Mouse (Mus musculus) heart, embryonic 15.5 days (tissue): Measurements from ENCODE around the gene Prpf8. TPM values are rescaled to one million over a fixed set of nuclear protein-coding genes. Genes with fewer than 3 reads are reported as not detected.

Source experiments
- ATAC-seq: fragments of 200-750 bp; cut with Nextera tagmentation; replicated peaks from 2 replicates; pipeline ENCODE4 v1.8.0; 2017; ENCODE audit warnings: low read depth, moderate TSS enrichment; ENCODE audit not compliant: insufficient number of reproducible peaks, insufficient read depth, low FRiP score
- H3K27ac ChIP-seq: fragments of 300-500 bp; sonication (generic); 2 replicates; pipeline ENCODE4 v1.5.1; 2015; ENCODE audit warnings: mild to moderate bottlenecking, inconsistent platforms
- H3K27me3 ChIP-seq: fragments of 300-500 bp; sonication (generic); 2 replicates; pipeline ENCODE4 v1.6.1; 2015; ENCODE audit warnings: inconsistent platforms
- H3K36me3 ChIP-seq: fragments of 300-500 bp; sonication (generic); 2 replicates; pipeline ENCODE4 v1.6.1; 2015; ENCODE audit warnings: mild to moderate bottlenecking, inconsistent platforms
- H3K4me1 ChIP-seq: fragments of 300-500 bp; sonication (generic); replicated peaks from 2 replicates; pipeline ENCODE4 v1.6.1; 2015; ENCODE audit warnings: inconsistent platforms
- H3K4me2 ChIP-seq: fragments of 300-500 bp; sonication (generic); 2 replicates; pipeline ENCODE4 v1.6.1; 2015; ENCODE audit warnings: inconsistent platforms, mild to moderate bottlenecking, moderate library complexity
- H3K4me3 ChIP-seq: fragments of 300-500 bp; sonication (generic); 2 replicates; pipeline ENCODE4 v1.5.1; 2015; ENCODE audit warnings: mild to moderate bottlenecking, inconsistent platforms
- H3K9ac ChIP-seq: fragments of 300-500 bp; sonication (generic); 2 replicates; pipeline ENCODE4 v1.6.1; 2015; ENCODE audit warnings: mild to moderate bottlenecking, inconsistent platforms
- H3K9me3 ChIP-seq: fragments of 300-500 bp; sonication (generic); replicated peaks from 2 replicates; pipeline ENCODE4 v1.6.1; 2016; ENCODE audit warnings: inconsistent platforms
- WGBS: fragments of 180-500 bp; shearing (Covaris S2); methylation state at CpG from one replicate; pipeline ENCODE4 v1.1.7; 2015; ENCODE audit warnings: mixed read lengths; 5-methylcytosine and 5-hydroxymethylcytosine counted together
- polyA plus RNA-seq: library from polyadenylated mRNA; unstranded; fragments of >200 nt; fragmentation: Nextera tagmentation; extraction: Ambion mirVana; gene quantifications from 2 replicates; pipeline ENCODE4 v1.2.1, GENCODE M21; 2015

Gene Prpf8
- polyA plus RNA-seq, result 24.8 and 37.1 TPM in 2 replicates

GRCm38 (mm10) chr11:75486601-75487285 lies at the start of gene Prpf8:
Gene Prpf8 (plus strand): TSS chr11:75486816.
- no peaks in the 10 kb centered on the region for H3K9me3 ChIP-seq
- peaks cover 5% of the 10 kb centered on the region; the same call in 1 of the 2 replicates for H3K27me3 ChIP-seq
- under 1% methylated on average over 52 of the region's 52 CpGs for WGBS
- H3K4me2 ChIP-seq, result peak within 1 kb of the TSS; percentile 83
- H3K9ac ChIP-seq, result peak within 1 kb of the TSS; percentile 93
- peaks cover 27% of the 10 kb centered on the region for H3K36me3 ChIP-seq
- H3K4me1 ChIP-seq, result peaks cover 13% of the 10 kb centered on the region
- peak within 1 kb of the TSS; percentile 93 for H3K4me3 ChIP-seq
- peak; percentile 99 for ATAC-seq
- H3K27ac ChIP-seq, result peak within 1 kb of the TSS; percentile 74

- Histone ChIP-seq H3K4me2 (no peak overlapping the region), H3K27me3 (no peaks in the 10 kb centered on the region), H3K4me1 (0 out of 2 replicates have a peak, but pooled peaks cover 3% of the 10 kb centered on the region), H3K9ac (no peak overlapping the region), H3K27ac (no peak overlapping the region), H3K4me3 (no peak overlapping the region), H3K36me3 (peaks cover 9% of the 10 kb centered on the region; the same call in 1 of the 2 replicates), H3K9me3 (no peaks in the 10 kb centered on the region)
- 78% methylated on average over 13 of the region's 13 CpGs for WGBS
- ATAC-seq, result no peak
These were observed 48.4 kb upstream of the Prpf8 start for GRCm38 (mm10) chr11:75438194-75438593.

- 88% methylated on average over 3 of the region's 3 CpGs for WGBS
- H3K9me3 ChIP-seq, result no peaks in the 10 kb centered on the region
- no peak overlapping the region for H3K4me2 ChIP-seq
- peaks cover 9% of the 10 kb centered on the region; the same call in 1 of the 2 replicates for H3K36me3 ChIP-seq
- no peak for ATAC-seq
- no peak overlapping the region for H3K4me3 ChIP-seq
- no peak overlapping the region for H3K9ac ChIP-seq
- no peak overlapping the region for H3K27ac ChIP-seq
- 0 out of 2 replicates have a peak, but pooled peaks cover 3% of the 10 kb centered on the region for H3K4me1 ChIP-seq
- no peaks in the 10 kb centered on the region for H3K27me3 ChIP-seq
These were observed 47.8 kb upstream of the Prpf8 start for GRCm38 (mm10) chr11:75438804-75439203.

- H3K27me3 ChIP-seq, result no peaks in the 10 kb centered on the region
- ATAC-seq, result no peak
- H3K9ac ChIP-seq, result no peak within 1 kb of the TSS
- no peak within 1 kb of the TSS for H3K4me3 ChIP-seq
- H3K4me1 ChIP-seq, result 0 out of 2 replicates have a peak, but pooled peaks cover 3% of the 10 kb centered on the region
- H3K36me3 ChIP-seq, result peaks cover 9% of the 10 kb centered on the region; the same call in 1 of the 2 replicates
- H3K27ac ChIP-seq, result no peak within 1 kb of the TSS
- H3K9me3 ChIP-seq, result no peaks in the 10 kb centered on the region
- 87% methylated on average over 6 of the region's 6 CpGs for WGBS
- no peak within 1 kb of the TSS for H3K4me2 ChIP-seq
These were observed 47.3 kb upstream of the Prpf8 start, which contains the start of gene Serpinf2 for GRCm38 (mm10) chr11:75439363-75439762. Gene Serpinf2 (minus strand): TSS chr11:75439591.

GRCm38 (mm10) chr11:75439951-75440350 lies 46.7 kb upstream of the Prpf8 start:
- Histone ChIP-seq H3K27ac (no peak overlapping the region), H3K36me3 (peaks cover 9% of the 10 kb centered on the region; the same call in 1 of the 2 replicates), H3K27me3 (no peaks in the 10 kb centered on the region), H3K4me1 (0 out of 2 replicates have a peak, but pooled peaks cover 3% of the 10 kb centered on the region), H3K4me3 (no peak overlapping the region), H3K9ac (no peak overlapping the region), H3K4me2 (no peak overlapping the region), H3K9me3 (no peaks in the 10 kb centered on the region)
- no peak for ATAC-seq
- 87% methylated on average over 3 of the region's 3 CpGs for WGBS

- ATAC-seq, result no peak
- no peak overlapping the region for H3K27ac ChIP-seq
- no peaks in the 10 kb centered on the region for H3K9me3 ChIP-seq
- no peak overlapping the region for H3K4me3 ChIP-seq
- no peak overlapping the region for H3K9ac ChIP-seq
- no peak overlapping the region for H3K4me2 ChIP-seq
- WGBS, result 82% methylated on average over 7 of the region's 7 CpGs
- no peaks in the 10 kb centered on the region for H3K27me3 ChIP-seq
- peaks cover 9% of the 10 kb centered on the region; the same call in 1 of the 2 replicates for H3K36me3 ChIP-seq
- 0 out of 2 replicates have a peak, but pooled peaks cover 3% of the 10 kb centered on the region for H3K4me1 ChIP-seq
These were observed 45.6 kb upstream of the Prpf8 start for GRCm38 (mm10) chr11:75441034-75441433.

GRCm38 (mm10) chr11:75441601-75442000 lies 45.0 kb upstream of the Prpf8 start:
- Histone ChIP-seq H3K27me3 (no peaks in the 10 kb centered on the region), H3K9me3 (no peaks in the 10 kb centered on the region), H3K4me1 (0 out of 2 replicates have a peak, but pooled peaks cover 3% of the 10 kb centered on the region), H3K4me3 (no peak overlapping the region), H3K4me2 (no peak overlapping the region), H3K27ac (no peak overlapping the region), H3K36me3 (peaks cover 11% of the 10 kb centered on the region; the same call in 1 of the 2 replicates), H3K9ac (no peak overlapping the region)
- ATAC-seq, result no peak
- 90% methylated on average over 16 of the region's 16 CpGs for WGBS

- Histone ChIP-seq H3K4me3 (no peak overlapping the region), H3K27ac (no peak overlapping the region), H3K4me1 (no peaks in the 10 kb centered on the region), H3K9ac (no peak overlapping the region), H3K9me3 (no peaks in the 10 kb centered on the region), H3K4me2 (no peak overlapping the region), H3K36me3 (peaks cover 26% of the 10 kb centered on the region; the same call in 1 of the 2 replicates), H3K27me3 (no peaks in the 10 kb centered on the region)
- ATAC-seq, result no peak
- 71% methylated on average over 8 of the region's 8 CpGs for WGBS
These were observed 42.9 kb upstream of the Prpf8 start for GRCm38 (mm10) chr11:75443711-75444110.

- H3K36me3 ChIP-seq, result peaks cover 17% of the 10 kb centered on the region; the same call in 1 of the 2 replicates
- ATAC-seq, result no peak
- peaks cover 5% of the 10 kb centered on the region for H3K4me1 ChIP-seq
- H3K4me2 ChIP-seq, result no peak overlapping the region
- H3K9ac ChIP-seq, result no peak overlapping the region
- no peaks in the 10 kb centered on the region for H3K9me3 ChIP-seq
- WGBS, result 82% methylated on average over 3 of the region's 3 CpGs
- H3K27me3 ChIP-seq, result no peaks in the 10 kb centered on the region
- H3K4me3 ChIP-seq, result no peak overlapping the region
- no peak overlapping the region for H3K27ac ChIP-seq
These were observed 38.0 kb upstream of the Prpf8 start for GRCm38 (mm10) chr11:75448575-75448974.

GRCm38 (mm10) chr11:75449695-75450094 lies 36.9 kb upstream of the Prpf8 start:
- H3K4me2 ChIP-seq, result no peak overlapping the region
- WGBS, result 55% methylated on average over 7 of the region's 7 CpGs
- no peaks in the 10 kb centered on the region for H3K9me3 ChIP-seq
- H3K4me1 ChIP-seq, result peaks cover 12% of the 10 kb centered on the region
- no peak for ATAC-seq
- H3K27me3 ChIP-seq, result no peaks in the 10 kb centered on the region
- H3K27ac ChIP-seq, result no peak overlapping the region
- no peak overlapping the region for H3K4me3 ChIP-seq
- H3K9ac ChIP-seq, result no peak overlapping the region
- H3K36me3 ChIP-seq, result peaks cover 17% of the 10 kb centered on the region; the same call in 1 of the 2 replicates

- H3K9me3 ChIP-seq, result no peaks in the 10 kb centered on the region
- no peak overlapping the region for H3K4me2 ChIP-seq
- peaks cover 19% of the 10 kb centered on the region for H3K4me1 ChIP-seq
- H3K27me3 ChIP-seq, result no peaks in the 10 kb centered on the region
- WGBS, result 74% methylated on average over 8 of the region's 8 CpGs
- peaks cover 17% of the 10 kb centered on the region; the same call in 1 of the 2 replicates for H3K36me3 ChIP-seq
- ATAC-seq, result no peak
- H3K4me3 ChIP-seq, result no peak overlapping the region
- no peak overlapping the region for H3K27ac ChIP-seq
- H3K9ac ChIP-seq, result no peak overlapping the region
These were observed 36.2 kb upstream of the Prpf8 start for GRCm38 (mm10) chr11:75450304-75450908.
